In genomic region chr17:66800231-66800630, GRCm38 (mm10) we compare ENCODE assay signal across 23 mouse cellular contexts.
A peak's percentile ranks its signal among the peaks of the same experiment; 100 is the strongest.
DNase-seq lines count a peak whose midpoint lies in the region; ATAC-seq and TF ChIP-seq lines count a peak whose summit lies in the region.
"Had no signal": no experiment of that assay in that cellular context is flagged by ENCODE, and none has a peak within 500 bp of the region (broad histone marks: within the 10 kb centered on the region; RNA-seq: fewer than 3 reads in every experiment).

No protein-coding gene starts in this region.

- no peak overlapping the region for H3K9ac ChIP-seq in intestine, embryonic 15.5 days
- H3K9ac ChIP-seq in intestine, postnatal 0 days (ENCODE audit: low read depth, low read length), result no peak overlapping the region
- H3K9ac ChIP-seq: embryonic facial prominence, embryonic 12.5 days; forebrain, embryonic 13.5 days; forebrain, embryonic 15.5 days had no signal

- 0 out of 2 replicates have a peak, but pooled peaks have one; percentile 4 for TF ChIP-seq CTCF in intestine, postnatal 0 days (IDR thresholded peaks at IDR 0.05; ENCODE audit: low read depth)

- no peak overlapping the region for H3K4me2 ChIP-seq in intestine, embryonic 15.5 days (replicated peaks)
- no peak overlapping the region for H3K4me2 ChIP-seq in intestine, postnatal 0 days (replicated peaks; ENCODE audit: low read depth)
- H3K4me2 ChIP-seq: embryonic facial prominence, embryonic 12.5 days; forebrain, embryonic 13.5 days; forebrain, embryonic 15.5 days had no signal

- H3K4me3 ChIP-seq in heart, embryonic 10.5 days, result no peak overlapping the region
- no peak overlapping the region for H3K4me3 ChIP-seq in intestine, embryonic 15.5 days (replicated peaks)
- H3K4me3 ChIP-seq in intestine, postnatal 0 days (ENCODE audit: low read depth, low read length), result no peak overlapping the region
- H3K4me3 ChIP-seq: embryonic facial prominence, embryonic 10.5 days; embryonic facial prominence, embryonic 12.5 days; forebrain, embryonic 13.5 days; forebrain, embryonic 15.5 days had no signal

- H3K27ac ChIP-seq in heart, embryonic 10.5 days, result no peak overlapping the region
- no peak overlapping the region for H3K27ac ChIP-seq in intestine, embryonic 15.5 days
- no peak overlapping the region for H3K27ac ChIP-seq in intestine, postnatal 0 days (ENCODE audit: low read depth, low read length)
- H3K27ac ChIP-seq: embryonic facial prominence, embryonic 10.5 days; embryonic facial prominence, embryonic 12.5 days; forebrain, embryonic 13.5 days; forebrain, embryonic 15.5 days had no signal

- no peaks in the 10 kb centered on the region for H3K36me3 ChIP-seq in heart, embryonic 10.5 days
- no peaks in the 10 kb centered on the region for H3K36me3 ChIP-seq in intestine, embryonic 15.5 days
- H3K36me3 ChIP-seq in intestine, postnatal 0 days (ENCODE audit: control insufficient read depth, insufficient read depth), result no peaks in the 10 kb centered on the region
- H3K36me3 ChIP-seq: embryonic facial prominence, embryonic 10.5 days; embryonic facial prominence, embryonic 12.5 days; forebrain, embryonic 15.5 days; G1E had no signal

- H3K4me1 ChIP-seq in heart, embryonic 10.5 days, result no peaks in the 10 kb centered on the region
- H3K4me1 ChIP-seq in intestine, embryonic 15.5 days (replicated peaks), result no peaks in the 10 kb centered on the region
- no peaks in the 10 kb centered on the region for H3K4me1 ChIP-seq in intestine, postnatal 0 days (replicated peaks; ENCODE audit: control insufficient read depth, insufficient read depth, low read length)

- WGBS in heart, embryonic 10.5 days, result 78% methylated on average over 6 of the region's 6 CpGs
- 73% methylated on average over 6 of the region's 6 CpGs for WGBS in intestine, embryonic 15.5 days
- 45% methylated on average over 6 of the region's 6 CpGs for WGBS in intestine, postnatal 0 days

- DNase-seq in heart, adult 11 months, result peak; percentile 76
- no peak for DNase-seq in heart, embryonic 10.5 days (ENCODE audit: low spot score)
- no peak for DNase-seq in thymus, postnatal 36 days
- DNase-seq: adrenal gland, adult 8-10 months; adrenal gland, postnatal 14 days; adrenal gland, postnatal 36 days; B cell, adult 2 months; cerebellum, adult 11-12 months; cerebellum, adult 2 months; cerebellum, adult 9-10 months; cerebellum, postnatal 10 days; cerebellum, postnatal 25 days had no signal

- ATAC-seq in intestine, embryonic 15.5 days, result peak; percentile 51; the same call in 1 of the 2 replicates
- ATAC-seq in intestine, postnatal 0 days, result no peak
- ATAC-seq: activated CD4-positive, CD25-positive, alpha-beta regulatory T cell, adult 4 months; CD4-positive, CD25-positive, alpha-beta regulatory T cell, adult 4 months; forebrain, embryonic 13.5 days; forebrain, embryonic 15.5 days; Patski had no signal

- no peaks in the 10 kb centered on the region for H3K27me3 ChIP-seq in heart, embryonic 10.5 days (ENCODE audit: insufficient read depth, poor library complexity, severe bottlenecking)
- H3K27me3 ChIP-seq in intestine, embryonic 15.5 days (replicated peaks), result no peaks in the 10 kb centered on the region
- H3K27me3 ChIP-seq in intestine, postnatal 0 days (replicated peaks; ENCODE audit: control insufficient read depth, insufficient read depth, low read length), result no peaks in the 10 kb centered on the region
- H3K27me3 ChIP-seq: CH12.LX; embryonic facial prominence, embryonic 12.5 days; forebrain, embryonic 13.5 days; forebrain, embryonic 15.5 days; Patski had no signal

- no peaks in the 10 kb centered on the region for H3K9me3 ChIP-seq in heart, embryonic 10.5 days
- no peaks in the 10 kb centered on the region for H3K9me3 ChIP-seq in intestine, embryonic 15.5 days
- no peaks in the 10 kb centered on the region for H3K9me3 ChIP-seq in intestine, postnatal 0 days (ENCODE audit: control insufficient read depth)
- H3K9me3 ChIP-seq: embryonic facial prominence, embryonic 10.5 days; embryonic facial prominence, embryonic 12.5 days; forebrain, embryonic 13.5 days; forebrain, embryonic 15.5 days had no signal
